Mouse (Mus musculus) limb, embryonic 14.5 days (tissue): Measurements from ENCODE around the gene Fam178b. TPM values are rescaled to one million over a fixed set of nuclear protein-coding genes. Genes with fewer than 3 reads are reported as not detected.

Experiments
- ATAC-seq: fragments of 200-750 bp; cut with Nextera tagmentation; 2 replicates; pipeline ENCODE4 v1.8.0; 2017; ENCODE audit warnings: low read depth, moderate number of reproducible peaks, moderate TSS enrichment; ENCODE audit not compliant: low FRiP score
- DNase-seq: peaks from one replicate; pipeline ENCODE4 v3.0.0-alpha.2; 2015; ENCODE audit warnings: low spot score
- H3K27ac ChIP-seq: fragments of 300-500 bp; sonication (generic); replicated peaks from 2 replicates; pipeline ENCODE4 v1.5.1; 2014; ENCODE audit warnings: low read depth, mild to moderate bottlenecking, low read length, moderate library complexity, mixed read lengths
- H3K27me3 ChIP-seq: fragments of 300-500 bp; sonication (generic); 2 replicates; pipeline ENCODE4 v1.6.1; 2014; ENCODE audit warnings: low read length, mixed read lengths; ENCODE audit not compliant: control insufficient read depth, insufficient read depth
- H3K36me3 ChIP-seq: fragments of 300-500 bp; sonication (generic); 2 replicates; pipeline ENCODE4 v1.6.1; 2014; ENCODE audit warnings: mild to moderate bottlenecking, low read length, moderate library complexity, mixed read lengths; ENCODE audit not compliant: control insufficient read depth, insufficient read depth
- H3K4me1 ChIP-seq: fragments of 300-500 bp; sonication (generic); 2 replicates; pipeline ENCODE4 v1.6.1; 2014; ENCODE audit warnings: antibody characterized with exemption, low read length, mixed read lengths; ENCODE audit not compliant: control insufficient read depth, insufficient read depth
- H3K4me2 ChIP-seq: fragments of 300-500 bp; sonication (generic); replicated peaks from 2 replicates; pipeline ENCODE4 v1.6.1; 2014; ENCODE audit warnings: low read depth, mild to moderate bottlenecking, low read length, moderate library complexity; ENCODE audit not compliant: severe bottlenecking
- H3K4me3 ChIP-seq: fragments of 300-500 bp; sonication (generic); replicated peaks from 2 replicates; pipeline ENCODE4 v1.5.1; 2014; ENCODE audit warnings: low read length
- H3K9ac ChIP-seq: fragments of 300-500 bp; sonication (generic); 2 replicates; pipeline ENCODE4 v1.6.1; 2014; ENCODE audit warnings: mild to moderate bottlenecking, low read depth, low read length, moderate library complexity; ENCODE audit not compliant: severe bottlenecking
- H3K9me3 ChIP-seq: fragments of 300-500 bp; sonication (generic); 2 replicates; pipeline ENCODE4 v1.6.1; 2016; ENCODE audit warnings: low read length; ENCODE audit not compliant: control insufficient read depth
- POLR2A ChIP-seq: fragments of 200-500 bp; IDR thresholded peaks from 2 replicates; pipeline ENCODE4 v1.8.0; 2012; ENCODE audit warnings: inconsistent platforms, mild to moderate bottlenecking, moderate library complexity, borderline replicate concordance; ENCODE audit not compliant: insufficient read depth, insufficient read length; ENCODE audit errors: extremely low read depth
- WGBS: fragments of 180-500 bp; shearing (Covaris S2); extraction: QIAGEN DNeasy Blood & Tissue Kit; methylation state at CpG from one replicate; pipeline ENCODE4 v1.1.7; 2014; 5-methylcytosine and 5-hydroxymethylcytosine counted together
- polyA plus RNA-seq, 2 experiments: library from polyadenylated mRNA; depleted of rRNA in 1 of 2; stranded (reverse) in 1 of 2; unstranded in 1 of 2; fragments of >200 nt; fragmentation: Nextera tagmentation in 1 of 2; extraction: Ambion mirVana in 1 of 2; gene quantifications; 2 replicates each; pipeline versions ENCODE4 v1.2.1 to v1.2.3; 2012 to 2014

Fam178b gene
- polyA plus RNA-seq, 2 experiments, result 0.67 to 1.5 TPM

DNA sequence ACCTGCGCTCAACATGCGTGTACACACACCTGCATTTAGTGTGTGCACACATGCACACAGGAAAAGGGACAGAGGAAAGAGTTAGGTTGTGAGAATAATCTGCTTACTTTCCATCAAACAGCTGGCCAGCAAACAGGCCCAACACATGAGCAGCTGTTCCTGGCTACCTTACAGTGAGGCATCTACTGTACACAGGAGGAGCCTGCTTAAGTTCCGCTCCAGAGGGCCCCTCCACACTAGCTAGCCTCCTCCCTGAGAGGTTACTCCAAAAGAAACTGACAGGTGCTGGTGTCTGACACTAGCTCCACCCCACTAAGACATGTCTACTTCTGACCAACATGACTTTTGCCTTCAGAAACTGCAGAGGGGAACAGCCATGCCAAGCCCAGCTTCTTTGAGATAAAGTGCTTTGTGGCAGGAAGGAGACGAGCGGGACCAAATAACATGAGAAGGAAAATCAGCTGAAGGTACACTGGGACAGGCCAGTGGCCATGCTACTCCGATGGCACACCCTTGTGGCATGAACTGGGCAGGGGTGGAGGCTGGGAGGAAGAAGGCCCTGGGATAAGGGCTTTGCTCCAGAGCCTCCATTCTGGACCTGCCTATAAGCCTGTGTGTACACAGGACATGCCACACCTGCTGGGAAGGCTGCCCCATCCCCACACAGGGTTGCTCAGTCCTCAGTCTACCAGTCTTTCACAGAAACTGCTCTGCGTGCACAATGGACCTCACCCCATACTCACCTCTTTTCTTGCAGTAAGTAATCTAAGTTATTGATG, 24.2 kb downstream of the Fam178b start:
- Histone ChIP-seq H3K9ac (no peak overlapping the region), H3K27me3 (no peaks in the 10 kb centered on the region), H3K4me1 (no peaks in the 10 kb centered on the region), H3K27ac (no peak overlapping the region), H3K36me3 (no peaks in the 10 kb centered on the region), H3K4me3 (no peak overlapping the region), H3K4me2 (no peak overlapping the region), H3K9me3 (no peaks in the 10 kb centered on the region; the same call in 1 of the 2 replicates)
- ATAC-seq (no peak), DNase-seq (no peak)
- WGBS, result 78% methylated on average over 7 of the region's 7 CpGs
- TF ChIP-seq POLR2A, result no peak

DNA sequence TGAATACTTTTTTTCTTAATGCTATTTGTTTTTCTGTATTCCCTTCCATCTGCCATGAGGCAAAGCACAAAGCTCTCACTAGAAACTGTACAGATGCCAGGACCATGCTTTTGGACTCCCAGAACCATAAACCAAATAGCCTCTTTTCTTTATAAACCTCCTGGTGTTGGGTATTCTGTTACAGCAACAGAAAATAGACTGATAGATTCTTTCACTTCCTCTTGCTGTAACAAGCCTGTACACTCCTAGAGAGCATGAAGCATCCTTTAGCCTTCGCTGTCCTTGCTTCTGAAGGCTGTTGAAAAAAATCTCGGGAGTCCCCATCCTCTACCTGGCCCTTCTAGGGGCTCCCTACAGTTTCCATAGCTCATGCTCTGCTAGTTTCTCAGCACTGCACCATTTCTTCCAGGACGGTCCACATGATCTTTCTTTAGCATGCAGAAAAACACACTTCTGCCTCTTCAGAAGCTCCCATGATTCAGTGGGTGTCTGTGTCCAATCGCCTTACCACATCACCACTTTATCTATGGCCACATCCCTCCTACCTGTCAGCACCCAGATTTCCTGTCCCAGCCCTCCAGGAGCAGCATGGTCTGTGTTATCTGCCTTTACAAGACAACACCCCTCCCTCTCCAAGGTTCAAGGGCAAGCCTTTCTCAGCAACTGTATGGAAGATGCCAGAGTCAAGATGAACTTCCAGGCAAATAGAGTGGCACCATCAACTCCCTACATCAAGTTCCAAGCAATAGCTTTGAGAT, 25.1 kb downstream of the Fam178b start:
- no peaks in the 10 kb centered on the region for H3K36me3 ChIP-seq
- no peak for DNase-seq
- no peak for TF ChIP-seq POLR2A
- H3K4me2 ChIP-seq, result no peak overlapping the region
- WGBS, result 84% methylated on average over 4 of the region's 4 CpGs
- no peaks in the 10 kb centered on the region for H3K4me1 ChIP-seq
- no peak for ATAC-seq
- H3K9me3 ChIP-seq, result no peaks in the 10 kb centered on the region
- no peak overlapping the region for H3K4me3 ChIP-seq
- H3K27me3 ChIP-seq, result no peaks in the 10 kb centered on the region
- H3K9ac ChIP-seq, result no peak overlapping the region
- no peak overlapping the region for H3K27ac ChIP-seq

DNA sequence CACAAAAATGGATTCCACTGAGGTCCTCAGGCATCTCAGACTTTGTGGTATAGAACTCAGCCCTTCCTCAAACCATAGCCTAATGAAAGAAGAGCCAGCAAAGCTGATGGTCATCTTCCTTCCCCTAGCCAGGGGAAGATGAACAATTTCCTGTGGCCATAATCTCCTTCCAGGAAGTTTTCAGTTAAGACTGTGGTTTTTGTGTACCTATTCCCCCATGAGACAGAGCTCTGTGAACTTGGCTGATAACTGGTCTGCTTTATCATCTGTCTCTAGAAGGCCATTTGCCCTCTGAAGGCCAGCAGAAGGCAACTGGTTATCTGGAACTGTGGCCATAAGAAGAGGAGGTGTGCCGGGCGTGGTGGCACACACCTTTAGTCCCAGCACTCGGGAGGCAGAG, 26.8 kb downstream of the Fam178b start:
- no peaks in the 10 kb centered on the region for H3K4me1 ChIP-seq
- no peak overlapping the region for H3K27ac ChIP-seq
- no peak for DNase-seq
- H3K4me2 ChIP-seq, result no peak overlapping the region
- no peak overlapping the region for H3K4me3 ChIP-seq
- H3K36me3 ChIP-seq, result no peaks in the 10 kb centered on the region
- no peak for TF ChIP-seq POLR2A
- no peaks in the 10 kb centered on the region for H3K27me3 ChIP-seq
- 91% methylated on average over 3 of the region's 3 CpGs for WGBS
- no peak overlapping the region for H3K9ac ChIP-seq
- H3K9me3 ChIP-seq, result no peaks in the 10 kb centered on the region
- ATAC-seq, result no peak

DNA sequence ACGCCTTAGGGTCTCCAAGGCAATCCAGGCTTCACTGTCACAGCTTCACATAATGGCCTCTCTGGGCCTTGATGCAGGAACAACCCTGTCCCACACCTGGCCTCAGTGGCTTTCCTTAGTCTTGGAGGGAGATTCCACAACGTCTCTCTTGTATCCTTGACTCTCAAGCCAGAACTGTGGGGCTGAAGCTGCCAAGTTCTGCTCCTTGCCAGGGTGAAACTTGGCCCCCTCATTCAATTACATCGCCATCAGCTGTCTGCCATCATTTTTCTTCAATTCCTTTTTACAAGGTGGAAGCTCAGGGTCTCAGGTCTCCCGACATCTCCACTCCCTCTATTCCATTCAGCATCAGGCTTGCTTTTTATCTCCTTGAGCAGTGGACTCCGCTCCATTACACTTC, 27.9 kb downstream of the Fam178b start:
- no peak for TF ChIP-seq POLR2A
- DNase-seq, result no peak
- Histone ChIP-seq H3K4me3 (no peak overlapping the region), H3K4me2 (no peak overlapping the region), H3K4me1 (no peaks in the 10 kb centered on the region), H3K27me3 (no peaks in the 10 kb centered on the region), H3K27ac (no peak overlapping the region), H3K9me3 (no peaks in the 10 kb centered on the region), H3K36me3 (no peaks in the 10 kb centered on the region), H3K9ac (no peak overlapping the region)
- ATAC-seq, result no peak
- WGBS, result 86% methylated on average over 5 of the region's 5 CpGs

DNA sequence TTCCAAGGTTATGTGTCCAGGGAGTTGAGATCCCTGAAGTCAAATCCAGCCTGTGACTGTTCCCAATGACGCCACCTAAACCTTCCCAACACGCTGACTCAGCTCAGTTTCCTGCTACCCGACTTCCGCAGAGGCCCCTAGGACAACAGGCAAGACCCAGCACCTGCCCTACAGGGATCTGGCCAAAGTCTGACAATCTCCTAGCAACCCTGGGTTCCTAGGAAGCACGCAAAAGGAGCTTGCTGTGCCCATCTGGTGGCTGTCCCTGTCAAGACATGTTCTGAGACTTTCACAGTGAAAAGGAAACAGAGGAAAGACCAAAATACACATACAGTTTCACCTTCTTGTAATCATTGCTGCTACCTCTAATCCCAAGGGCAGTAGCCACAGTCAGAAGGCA, 35.4 kb downstream of the Fam178b start:
- Histone ChIP-seq H3K27me3 (no peaks in the 10 kb centered on the region), H3K4me1 (no peaks in the 10 kb centered on the region), H3K9me3 (no peaks in the 10 kb centered on the region), H3K27ac (no peak overlapping the region), H3K4me3 (no peak overlapping the region), H3K9ac (no peak overlapping the region), H3K4me2 (no peak overlapping the region), H3K36me3 (no peaks in the 10 kb centered on the region)
- no peak for TF ChIP-seq POLR2A
- ATAC-seq (no peak), DNase-seq (no peak)
- WGBS, result 65% methylated on average over 5 of the region's 5 CpGs
